Mouse (Mus musculus) forebrain, embryonic 11.5 days (tissue): ENCODE measurements around the gene Rps6kl1. TPM values are rescaled to one million over a fixed set of nuclear protein-coding genes. Genes with fewer than 3 reads are reported as not detected.
A peak's percentile ranks its signal among the peaks of the same experiment; 100 is the strongest.

Experiments used
- ATAC-seq: fragments of 200-750 bp; cut with Nextera tagmentation; replicated peaks from 2 replicates; pipeline ENCODE4 v1.8.0; 2017; ENCODE audit warnings: moderate TSS enrichment; ENCODE audit not compliant: low FRiP score
- DNase-seq: peaks from one replicate; pipeline ENCODE4 v3.0.0-alpha.2; 2017; ENCODE audit warnings: low spot score
- H3K27ac ChIP-seq: fragments of 300-500 bp; sonication (generic); 2 replicates; pipeline ENCODE4 v1.5.1; 2014; ENCODE audit warnings: low read depth, low read length
- H3K27me3 ChIP-seq: fragments of 300-500 bp; sonication (generic); 2 replicates; pipeline ENCODE4 v1.6.1; 2014; ENCODE audit warnings: mild to moderate bottlenecking, low read length, mixed read lengths; ENCODE audit not compliant: control insufficient read depth, insufficient read depth
- H3K36me3 ChIP-seq: fragments of 300-500 bp; sonication (generic); 2 replicates; pipeline ENCODE4 v1.6.1; 2014; ENCODE audit warnings: mild to moderate bottlenecking, low read length, moderate library complexity, mixed read lengths; ENCODE audit not compliant: control insufficient read depth, insufficient read depth
- H3K4me1 ChIP-seq: fragments of 300-500 bp; sonication (generic); replicated peaks from 2 replicates; pipeline ENCODE4 v1.6.1; 2014; ENCODE audit warnings: low read length, mixed read lengths; ENCODE audit not compliant: control insufficient read depth, insufficient read depth
- H3K4me2 ChIP-seq: fragments of 300-500 bp; sonication (generic); 2 replicates; pipeline ENCODE4 v1.6.1; 2014; ENCODE audit warnings: low read depth, mild to moderate bottlenecking, low read length, moderate library complexity, mixed read lengths; ENCODE audit not compliant: severe bottlenecking
- H3K4me3 ChIP-seq: fragments of 300-500 bp; sonication (generic); 2 replicates; pipeline ENCODE4 v1.5.1; 2014; ENCODE audit warnings: low read depth, low read length
- H3K9ac ChIP-seq: fragments of 300-500 bp; sonication (generic); 2 replicates; pipeline ENCODE4 v1.6.1; 2014; ENCODE audit warnings: low read length
- H3K9me3 ChIP-seq: fragments of 300-500 bp; sonication (generic); 2 replicates; pipeline ENCODE4 v1.6.1; 2016; ENCODE audit warnings: low read length, mixed read lengths; ENCODE audit not compliant: control insufficient read depth
- WGBS: fragments of 180-500 bp; shearing (Covaris S2); extraction: QIAGEN DNeasy Blood & Tissue Kit; methylation state at CpG from one replicate; pipeline ENCODE4 v1.1.7; 2014; 5-methylcytosine and 5-hydroxymethylcytosine counted together
- polyA plus RNA-seq: library from polyadenylated mRNA; unstranded; fragments of >200 nt; fragmentation: Nextera tagmentation; extraction: Ambion mirVana; gene quantifications from 2 replicates; pipeline ENCODE4 v1.2.1, GENCODE M21; 2014

Rps6kl1 gene
- polyA plus RNA-seq, 1 experiment from 2014 or later = 1.9 TPM

DNA sequence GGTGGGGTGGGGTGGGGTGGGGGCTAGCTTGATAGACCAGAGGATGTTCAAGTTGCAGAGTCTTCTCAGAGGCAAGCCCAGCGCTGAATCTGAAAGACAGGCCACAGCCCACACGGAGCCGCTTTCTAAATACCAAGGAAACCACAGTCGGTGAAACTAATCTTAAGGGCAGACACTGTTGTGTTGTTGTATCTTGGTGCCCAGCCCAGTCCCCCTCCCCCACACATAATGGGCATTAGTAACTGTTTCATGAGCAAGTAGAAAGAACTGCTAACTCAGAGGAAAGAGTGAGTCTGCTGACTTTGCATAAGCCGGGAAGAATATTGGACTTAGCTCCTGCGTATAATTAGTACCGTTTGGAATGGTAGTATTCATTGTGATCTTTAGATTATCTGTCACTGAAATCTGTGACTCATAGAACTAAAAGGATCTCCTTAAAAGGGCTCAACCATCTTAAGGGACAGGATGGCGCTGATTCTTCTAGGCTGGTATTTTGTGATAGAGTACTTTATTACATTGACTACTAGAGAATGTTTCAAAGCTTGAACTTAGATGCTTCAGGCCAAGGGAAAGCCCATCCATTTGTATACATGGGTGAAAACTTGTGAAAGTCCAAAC, 24.0 kb downstream of the Rps6kl1 start:
- 93% methylated on average over 8 of the region's 8 CpGs for WGBS

DNA sequence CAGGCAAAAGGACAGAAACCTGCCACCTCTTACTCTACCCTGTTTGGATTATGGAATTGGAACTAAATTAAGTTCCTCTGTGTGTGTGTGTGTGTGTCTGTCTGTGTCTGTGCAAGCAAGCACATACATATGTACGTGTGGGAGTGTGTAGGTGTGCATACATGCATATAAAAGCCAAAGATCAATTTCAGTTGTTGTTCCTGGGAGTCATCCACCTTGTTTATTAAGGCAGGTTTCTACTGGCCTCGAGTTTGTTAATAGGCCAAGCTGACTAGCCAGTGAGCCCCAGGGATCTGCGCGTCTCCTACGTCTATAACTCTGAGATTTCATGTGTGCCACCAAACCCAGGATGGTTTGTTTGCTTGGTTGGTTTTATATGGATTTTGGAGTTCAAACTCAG, 26.3 kb downstream of the Rps6kl1 start:
- ATAC-seq = no peak
- WGBS = 91% methylated on average over 5 of the region's 5 CpGs
- peaks cover 20% of the 10 kb centered on the region for H3K36me3 ChIP-seq
- no peaks in the 10 kb centered on the region for H3K27me3 ChIP-seq
- no peak overlapping the region for H3K27ac ChIP-seq
- no peaks in the 10 kb centered on the region for H3K9me3 ChIP-seq
- no peak overlapping the region for H3K4me2 ChIP-seq
- no peak overlapping the region for H3K4me3 ChIP-seq
- DNase-seq = peak; percentile 13
- no peaks in the 10 kb centered on the region for H3K4me1 ChIP-seq
- H3K9ac ChIP-seq = no peak overlapping the region

More for the DNA sequence above, 24.0 kb downstream of the Rps6kl1 start:
- no peak overlapping the region for H3K4me2 ChIP-seq
- no peaks in the 10 kb centered on the region for H3K9me3 ChIP-seq
- H3K4me1 ChIP-seq = no peaks in the 10 kb centered on the region
- H3K9ac ChIP-seq = no peak overlapping the region
- DNase-seq (no peak), ATAC-seq (no peak)
- H3K4me3 ChIP-seq = no peak overlapping the region
- peaks cover 27% of the 10 kb centered on the region for H3K36me3 ChIP-seq
- H3K27me3 ChIP-seq = no peaks in the 10 kb centered on the region
- H3K27ac ChIP-seq = no peak overlapping the region

DNA sequence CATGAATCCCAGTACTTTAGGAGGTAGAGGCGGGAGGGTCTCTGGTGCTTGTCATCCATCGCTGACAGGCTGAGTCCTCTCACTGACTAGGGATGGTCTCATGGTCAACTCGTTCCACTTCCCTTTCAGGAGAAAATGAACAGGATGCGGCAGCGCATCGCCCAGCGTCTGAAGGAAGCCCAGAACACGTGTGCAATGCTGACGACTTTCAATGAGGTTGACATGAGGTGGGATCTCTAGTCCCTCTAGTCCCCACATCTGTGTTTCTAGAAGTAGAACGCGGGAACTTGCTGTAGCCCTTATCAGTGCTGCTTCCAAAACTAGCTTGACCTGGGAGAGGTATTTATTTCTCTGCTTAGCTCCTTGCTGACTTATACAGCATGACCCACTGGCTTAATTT, 27.4 kb downstream of the Rps6kl1 start:
- H3K4me2 ChIP-seq = no peak overlapping the region
- no peaks in the 10 kb centered on the region for H3K4me1 ChIP-seq
- ATAC-seq = no peak
- no peak overlapping the region for H3K27ac ChIP-seq
- H3K36me3 ChIP-seq = peaks cover 14% of the 10 kb centered on the region; the same call in 1 of the 2 replicates
- WGBS = 94% methylated on average over 11 of the region's 11 CpGs
- no peaks in the 10 kb centered on the region for H3K27me3 ChIP-seq
- H3K9me3 ChIP-seq = no peaks in the 10 kb centered on the region
- DNase-seq = peak; percentile 35
- no peak overlapping the region for H3K9ac ChIP-seq
- H3K4me3 ChIP-seq = no peak overlapping the region

DNA sequence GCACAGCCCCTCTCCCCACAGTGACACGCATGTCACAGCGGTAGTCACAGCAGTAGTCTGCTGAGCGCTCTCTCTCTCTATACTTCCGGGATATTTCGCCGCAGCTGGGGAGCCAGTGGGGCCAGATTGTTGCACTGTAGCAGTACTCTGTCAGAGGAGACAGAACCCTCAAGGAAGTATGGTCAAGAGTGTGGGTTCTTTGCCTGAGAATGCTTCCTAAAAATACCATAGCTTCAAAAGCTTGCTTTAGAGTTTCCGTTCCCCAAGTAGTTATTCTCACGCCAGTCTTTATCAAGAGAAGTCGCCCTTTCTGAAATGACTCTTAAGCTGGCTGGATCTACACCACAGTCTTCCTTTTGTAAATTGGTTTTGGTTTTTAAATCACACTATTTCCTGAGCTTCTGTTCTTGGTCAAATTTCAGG, 27.9 kb downstream of the Rps6kl1 start:
- H3K4me1 ChIP-seq = no peaks in the 10 kb centered on the region
- no peak overlapping the region for H3K4me2 ChIP-seq
- no peak for DNase-seq
- no peak for ATAC-seq
- H3K27ac ChIP-seq = no peak overlapping the region
- no peaks in the 10 kb centered on the region for H3K27me3 ChIP-seq
- H3K4me3 ChIP-seq = no peak overlapping the region
- no peak overlapping the region for H3K9ac ChIP-seq
- 96% methylated on average over 9 of the region's 9 CpGs for WGBS
- H3K9me3 ChIP-seq = no peaks in the 10 kb centered on the region
- peaks cover 14% of the 10 kb centered on the region; the same call in 1 of the 2 replicates for H3K36me3 ChIP-seq

DNA sequence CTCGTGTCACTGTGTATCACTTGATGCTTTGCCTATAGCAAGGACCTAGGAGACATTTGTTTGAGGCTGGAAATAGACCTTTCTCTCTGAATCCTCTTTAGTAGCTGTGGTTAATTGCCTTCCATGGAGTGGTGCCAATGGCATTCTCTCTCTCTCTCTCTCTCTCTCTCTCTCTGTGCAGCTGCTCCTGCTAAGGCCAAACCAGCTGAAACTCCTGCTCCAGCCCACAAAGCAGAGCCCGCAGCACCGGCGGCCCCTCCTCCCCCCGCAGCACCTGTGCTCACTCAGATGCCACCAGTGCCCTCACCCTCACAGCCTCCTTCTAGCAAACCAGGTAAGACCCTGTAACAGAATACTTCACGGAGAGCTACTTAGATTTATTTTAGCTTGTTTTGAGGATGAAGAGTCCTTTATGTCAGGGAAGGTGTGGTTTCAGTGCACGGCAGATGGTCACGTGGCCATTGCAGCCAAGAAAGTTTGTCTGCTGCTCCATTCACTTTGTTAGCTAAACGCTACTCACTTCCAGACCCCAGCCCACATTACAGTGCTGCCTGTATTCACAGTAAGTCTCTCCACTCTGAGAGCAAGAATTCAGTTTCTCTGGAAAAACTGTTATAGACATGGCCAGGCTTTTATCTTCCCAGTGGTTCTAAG, 29.1 kb downstream of the Rps6kl1 start:
- 95% methylated on average over 9 of the region's 9 CpGs for WGBS
- DNase-seq (no peak), ATAC-seq (no peak)

DNA sequence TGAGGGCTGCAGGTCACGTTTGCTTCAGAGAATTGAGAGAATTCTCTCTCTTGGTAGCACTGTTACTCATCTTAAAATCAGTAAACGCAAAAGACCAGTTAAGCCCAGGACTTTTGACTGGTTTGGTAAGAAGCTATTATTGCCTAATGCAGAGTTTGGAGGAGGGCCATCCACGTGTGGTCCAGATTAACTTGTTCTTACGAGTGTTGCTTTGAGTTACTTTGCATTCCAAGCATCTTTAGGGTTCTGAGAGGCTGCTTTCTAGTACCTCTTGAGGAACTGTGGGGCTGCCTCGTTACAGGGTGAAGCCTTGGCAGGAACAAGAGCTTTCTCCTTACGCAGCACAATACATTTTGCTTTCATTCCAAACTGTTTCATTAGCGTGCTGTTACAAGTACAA, 35.4 kb downstream of the Rps6kl1 start:
- no peak overlapping the region for H3K4me3 ChIP-seq
- no peak for ATAC-seq
- H3K27ac ChIP-seq = no peak overlapping the region
- peaks cover 6% of the 10 kb centered on the region for H3K4me1 ChIP-seq
- H3K4me2 ChIP-seq = no peak overlapping the region
- H3K36me3 ChIP-seq = no peaks in the 10 kb centered on the region; the same call in 1 of the 2 replicates
- no peaks in the 10 kb centered on the region for H3K9me3 ChIP-seq
- no peak for DNase-seq
- WGBS = 76% methylated on average over 7 of the region's 7 CpGs
- no peaks in the 10 kb centered on the region for H3K27me3 ChIP-seq
- no peak overlapping the region for H3K9ac ChIP-seq

More for the DNA sequence above, 29.1 kb downstream of the Rps6kl1 start:
- no peak overlapping the region for H3K4me3 ChIP-seq
- no peaks in the 10 kb centered on the region for H3K4me1 ChIP-seq
- no peak overlapping the region for H3K4me2 ChIP-seq
- H3K36me3 ChIP-seq = peaks cover 14% of the 10 kb centered on the region; the same call in 1 of the 2 replicates
- H3K9ac ChIP-seq = no peak overlapping the region
- no peaks in the 10 kb centered on the region for H3K27me3 ChIP-seq
- no peak overlapping the region for H3K27ac ChIP-seq
- H3K9me3 ChIP-seq = no peaks in the 10 kb centered on the region

DNA sequence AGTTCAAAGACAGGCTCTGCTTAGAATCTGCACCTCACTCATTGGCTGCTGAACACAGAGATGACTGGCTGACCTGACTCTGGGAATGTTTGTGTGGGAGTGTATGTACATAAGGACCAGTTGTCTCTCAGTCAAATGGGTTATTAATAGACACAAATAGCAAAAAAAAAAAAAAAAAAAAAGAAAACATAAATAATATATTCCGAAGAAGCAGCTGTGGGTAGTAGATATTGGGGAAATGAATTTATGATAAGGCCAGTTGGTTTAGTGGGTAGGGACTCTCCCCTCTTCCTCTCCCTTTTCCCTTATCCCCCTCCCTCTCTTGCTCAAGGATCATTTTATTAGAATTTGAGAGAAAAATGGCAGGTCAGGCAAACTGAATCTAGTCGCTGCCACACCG, 37.1 kb downstream of the Rps6kl1 start:
- 96% methylated on average over 3 of the region's 3 CpGs for WGBS
- Histone ChIP-seq H3K9me3 (no peaks in the 10 kb centered on the region), H3K27ac (no peak overlapping the region), H3K4me1 (peaks cover 6% of the 10 kb centered on the region), H3K4me2 (no peak overlapping the region), H3K27me3 (no peaks in the 10 kb centered on the region), H3K36me3 (no peaks in the 10 kb centered on the region), H3K9ac (no peak overlapping the region), H3K4me3 (no peak overlapping the region)
- no peak for DNase-seq
- no peak for ATAC-seq

DNA sequence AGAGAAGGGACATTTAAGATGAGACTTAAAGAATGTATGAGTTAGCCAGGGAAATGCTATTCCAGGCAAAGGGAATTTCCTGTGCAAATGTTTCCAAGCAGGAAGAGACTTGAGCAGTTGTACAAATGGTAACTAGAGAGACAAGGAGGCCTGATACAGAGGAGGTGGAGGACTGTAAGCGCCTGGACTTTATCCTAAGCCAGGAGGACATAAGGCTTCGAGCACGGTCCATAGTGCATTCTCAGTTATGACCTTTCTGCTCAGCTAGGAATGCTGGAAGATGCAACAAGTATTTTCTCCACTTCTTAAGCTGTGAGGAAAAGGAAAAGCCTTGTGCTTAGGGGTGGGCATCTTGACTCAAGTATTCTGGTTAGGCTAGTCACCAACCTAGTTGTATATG, 37.7 kb downstream of the Rps6kl1 start:
- DNase-seq (no peak), ATAC-seq (no peak)
- no peak overlapping the region for H3K27ac ChIP-seq
- H3K4me2 ChIP-seq = no peak overlapping the region
- H3K4me1 ChIP-seq = peaks cover 6% of the 10 kb centered on the region
- H3K9me3 ChIP-seq = no peaks in the 10 kb centered on the region
- no peak overlapping the region for H3K4me3 ChIP-seq
- no peaks in the 10 kb centered on the region for H3K27me3 ChIP-seq
- H3K9ac ChIP-seq = no peak overlapping the region
- WGBS = 97% methylated on average over 3 of the region's 3 CpGs
- no peaks in the 10 kb centered on the region for H3K36me3 ChIP-seq
